ENCODE assay signal across 24 mouse cellular contexts in the genomic region with DNA sequence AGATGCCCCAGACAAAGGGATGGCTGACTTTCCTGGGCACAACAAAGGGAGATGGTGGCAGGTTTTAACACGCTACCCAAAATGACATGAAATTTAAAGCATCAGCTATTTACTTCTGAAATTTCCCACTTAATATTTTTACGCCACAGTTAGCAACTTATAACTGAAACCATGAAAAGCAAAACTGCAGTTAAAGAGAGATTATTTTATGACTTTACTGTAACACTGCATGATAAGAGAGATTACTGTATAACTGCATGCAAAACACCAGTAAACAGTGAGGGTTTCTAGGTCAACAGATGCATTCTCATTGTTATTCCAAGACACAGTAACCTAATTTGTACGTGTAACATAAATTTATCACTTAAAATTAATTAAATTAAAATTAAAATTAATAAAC. TPM values are rescaled to one million over a fixed set of nuclear protein-coding genes. Genes with fewer than 3 reads are reported as not detected.
DNase-seq lines count a peak whose midpoint lies in the region; ATAC-seq lines count a peak whose summit lies in the region.
"Had no signal": no experiment of that assay in that cellular context is flagged by ENCODE, and none has a peak within 500 bp of the region (broad histone marks: within the 10 kb centered on the region; RNA-seq: fewer than 3 reads in every experiment).

No protein-coding gene starts in this region.

- 70% methylated on average over 3 of the region's 3 CpGs for WGBS in liver, embryonic 13.5 days (ENCODE audit: insufficient replicate concordance)
- 75% methylated on average over 3 of the region's 3 CpGs for WGBS in liver, embryonic 12.5 days (ENCODE audit: insufficient replicate concordance)

- no peak overlapping the region for H3K4me2 ChIP-seq in liver, embryonic 13.5 days
- H3K4me2 ChIP-seq in liver, embryonic 12.5 days, result no peak overlapping the region
- H3K4me2 ChIP-seq: embryonic facial prominence, embryonic 12.5 days; forebrain, embryonic 13.5 days; forebrain, embryonic 15.5 days had no signal

- H3K4me3 ChIP-seq in liver, embryonic 13.5 days (replicated peaks), result no peak overlapping the region
- H3K4me3 ChIP-seq in liver, embryonic 12.5 days, result no peak overlapping the region
- H3K4me3 ChIP-seq: embryonic facial prominence, embryonic 10.5 days; embryonic facial prominence, embryonic 12.5 days; forebrain, embryonic 13.5 days; forebrain, embryonic 15.5 days had no signal

- no peak overlapping the region for H3K9ac ChIP-seq in liver, embryonic 13.5 days
- H3K9ac ChIP-seq in liver, embryonic 12.5 days, result no peak overlapping the region
- H3K9ac ChIP-seq: embryonic facial prominence, embryonic 12.5 days; forebrain, embryonic 13.5 days; forebrain, embryonic 15.5 days; forebrain, postnatal 0 days had no signal

- no peaks in the 10 kb centered on the region for H3K9me3 ChIP-seq in liver, embryonic 13.5 days (replicated peaks)
- H3K9me3 ChIP-seq in liver, embryonic 12.5 days (replicated peaks), result no peaks in the 10 kb centered on the region
- H3K9me3 ChIP-seq: embryonic facial prominence, embryonic 10.5 days; embryonic facial prominence, embryonic 12.5 days; forebrain, embryonic 13.5 days; forebrain, embryonic 15.5 days; G1E had no signal

- ATAC-seq in liver, embryonic 13.5 days (ENCODE audit: low read depth), result no peak
- no peak for ATAC-seq in liver, embryonic 12.5 days
- peak; percentile 47 for ATAC-seq in megakaryocyte-erythroid progenitor cell, adult 5-6 weeks (replicated peaks; ENCODE audit: low FRiP score, low TSS enrichment, poor library complexity, severe bottlenecking)
- ATAC-seq: CD4-positive, CD25-positive, alpha-beta regulatory T cell, adult 4 months; forebrain, embryonic 13.5 days; forebrain, embryonic 15.5 days; forebrain, postnatal 0 days had no signal

- DNase-seq in liver, embryonic 13.5 days, result no peak
- DNase-seq in retina, postnatal 1 day, result peak; percentile 21
- no peak for DNase-seq in retina, embryonic 14.5 days (ENCODE audit: low spot score)
- DNase-seq in lung, postnatal 10 days, result no peak
- DNase-seq: adrenal gland, adult 2 months; adrenal gland, postnatal 10 days; adrenal gland, postnatal 25 days; B cell, adult 2 months; cerebellum, adult 11-12 months; cerebellum, adult 2 months; cerebellum, adult 9-10 months; cerebellum, postnatal 10 days; cerebellum, postnatal 25 days; forebrain, postnatal 0 days had no signal

- H3K36me3 ChIP-seq in liver, embryonic 13.5 days, result no peaks in the 10 kb centered on the region
- H3K36me3 ChIP-seq in liver, embryonic 12.5 days, result no peaks in the 10 kb centered on the region
- H3K36me3 ChIP-seq: embryonic facial prominence, embryonic 10.5 days; embryonic facial prominence, embryonic 12.5 days; forebrain, embryonic 15.5 days; G1E had no signal

- H3K4me1 ChIP-seq in liver, embryonic 13.5 days (replicated peaks), result peaks cover 24% of the 10 kb centered on the region
- peaks cover 33% of the 10 kb centered on the region for H3K4me1 ChIP-seq in liver, embryonic 12.5 days
- H3K4me1 ChIP-seq: embryonic facial prominence, embryonic 10.5 days; embryonic facial prominence, embryonic 12.5 days; forebrain, embryonic 13.5 days; forebrain, embryonic 15.5 days had no signal

- H3K27me3 ChIP-seq in liver, embryonic 13.5 days, result no peaks in the 10 kb centered on the region
- no peaks in the 10 kb centered on the region for H3K27me3 ChIP-seq in liver, embryonic 12.5 days (replicated peaks)
- H3K27me3 ChIP-seq: CH12.LX; embryonic facial prominence, embryonic 12.5 days; forebrain, embryonic 13.5 days; forebrain, embryonic 15.5 days had no signal

- peak overlapping the region; percentile 32; the same call in 1 of the 2 replicates for H3K27ac ChIP-seq in liver, embryonic 13.5 days
- H3K27ac ChIP-seq in liver, embryonic 12.5 days, result no peak overlapping the region
- H3K27ac ChIP-seq: embryonic facial prominence, embryonic 10.5 days; embryonic facial prominence, embryonic 12.5 days; forebrain, embryonic 13.5 days; forebrain, embryonic 15.5 days had no signal

RNA-seq across cellular contexts. Expression of a gene that starts 7.3 kb away (rescaled TPM):
- 0.20 and 0.27 TPM in 2 replicates for polyA plus RNA-seq in liver, embryonic 13.5 days (2015; fragmentation: Nextera tagmentation; extraction: Ambion mirVana)
- 0.35 and 0.49 TPM in 2 replicates for polyA plus RNA-seq in liver, embryonic 12.5 days (2016; fragmentation: Nextera tagmentation; extraction: Ambion mirVana)
- 1.7 and 4.4 TPM in 2 replicates for total RNA-seq in megakaryocyte-erythroid progenitor cell, adult 5-6 weeks (2014; fragmentation: Nextera tagmentation)
- 1.6 and 4.1 TPM in 2 replicates for total RNA-seq in megakaryocyte-erythroid progenitor cell, adult 5-6 weeks (2017)
- polyA plus RNA-seq: CD4-positive, CD25-positive, alpha-beta regulatory T cell, adult 4 months; G1E had no signal

RNA-seq across cellular contexts. Expression of a gene that starts 15.6 kb away (rescaled TPM):
- polyA plus RNA-seq in liver, embryonic 13.5 days (2015; fragmentation: Nextera tagmentation; extraction: Ambion mirVana), result 10.3 and 10.9 TPM in 2 replicates
- 12.1 and 13.6 TPM in 2 replicates for polyA plus RNA-seq in liver, embryonic 12.5 days (2016; fragmentation: Nextera tagmentation; extraction: Ambion mirVana)
- 122 and 153 TPM in 2 replicates for total RNA-seq in megakaryocyte-erythroid progenitor cell, adult 5-6 weeks (2014; fragmentation: Nextera tagmentation)
- 33.5 and 44.5 TPM in 2 replicates for total RNA-seq in megakaryocyte-erythroid progenitor cell, adult 5-6 weeks (2017)

RNA-seq across cellular contexts. Expression of a gene that starts 50.8 kb away (rescaled TPM):
- 0.06 and 0.12 TPM in 2 replicates for polyA plus RNA-seq in liver, embryonic 13.5 days (2015; fragmentation: Nextera tagmentation; extraction: Ambion mirVana)
- 0.06 and 0.14 TPM in 2 replicates for polyA plus RNA-seq in liver, embryonic 12.5 days (2016; fragmentation: Nextera tagmentation; extraction: Ambion mirVana)
- 8.1 and 10.4 TPM in 2 replicates for total RNA-seq in megakaryocyte-erythroid progenitor cell, adult 5-6 weeks (2014; fragmentation: Nextera tagmentation)
- 6.5 and 9.9 TPM in 2 replicates for total RNA-seq in megakaryocyte-erythroid progenitor cell, adult 5-6 weeks (2017)
- total RNA-seq: CH12.LX had no signal
- polyA plus RNA-seq: embryonic facial prominence, embryonic 10.5 days; forebrain, embryonic 11.5 days; G1E had no signal
